Mouse (Mus musculus) hindbrain, embryonic 14.5 days (tissue): Measurements from ENCODE around the gene Gbp8. TPM values are rescaled to one million over a fixed set of nuclear protein-coding genes. Genes with fewer than 3 reads are reported as not detected.
"Not testable (repeated sequence)": the region's sequence is repeated elsewhere in the genome, so short reads cannot be mapped to it uniquely, and the experiment has no call there.

ENCODE experiments used
- ATAC-seq: fragments of 200-750 bp; cut with Nextera tagmentation; 2 replicates; pipeline ENCODE4 v1.8.0; 2017; ENCODE audit warnings: moderate number of reproducible peaks, mild to moderate bottlenecking, moderate TSS enrichment, moderate library complexity; ENCODE audit not compliant: low FRiP score
- DNase-seq: peaks from one replicate; pipeline ENCODE4 v3.0.0-alpha.2; 2015; ENCODE audit warnings: low spot score
- H3K27ac ChIP-seq: fragments of 300-500 bp; sonication (generic); 2 replicates; pipeline ENCODE4 v1.5.1; 2014; ENCODE audit warnings: mild to moderate bottlenecking, moderate library complexity
- H3K27me3 ChIP-seq: fragments of 300-500 bp; sonication (generic); 2 replicates; pipeline ENCODE4 v1.6.1; 2014; ENCODE audit warnings: mild to moderate bottlenecking, low read length, mixed read lengths; ENCODE audit not compliant: control insufficient read depth, insufficient read depth
- H3K36me3 ChIP-seq: fragments of 300-500 bp; sonication (generic); replicated peaks from 2 replicates; pipeline ENCODE4 v1.6.1; 2014; ENCODE audit not compliant: control insufficient read depth, insufficient read depth
- H3K4me1 ChIP-seq: fragments of 300-500 bp; sonication (generic); replicated peaks from 2 replicates; pipeline ENCODE4 v1.6.1; 2014; ENCODE audit warnings: antibody characterized with exemption, low read length, mixed read lengths; ENCODE audit not compliant: control insufficient read depth, insufficient read depth
- H3K4me2 ChIP-seq: fragments of 300-500 bp; sonication (generic); replicated peaks from 2 replicates; pipeline ENCODE4 v1.6.1; 2014; ENCODE audit warnings: mild to moderate bottlenecking, moderate library complexity
- H3K4me3 ChIP-seq: fragments of 300-500 bp; sonication (generic); replicated peaks from 2 replicates; pipeline ENCODE4 v1.5.1; 2014; ENCODE audit warnings: mild to moderate bottlenecking, low read length
- H3K9ac ChIP-seq: fragments of 300-500 bp; sonication (generic); 2 replicates; pipeline ENCODE4 v1.6.1; 2014
- H3K9me3 ChIP-seq: fragments of 300-500 bp; sonication (generic); 2 replicates; pipeline ENCODE4 v1.6.1; 2016; ENCODE audit warnings: low read length; ENCODE audit not compliant: control insufficient read depth
- WGBS: fragments of 180-500 bp; shearing (Covaris S2); extraction: QIAGEN DNeasy Blood & Tissue Kit; methylation state at CpG from one replicate; pipeline ENCODE4 v1.1.7; 2014; 5-methylcytosine and 5-hydroxymethylcytosine counted together
- polyA plus RNA-seq: library from polyadenylated mRNA; unstranded; fragments of >200 nt; fragmentation: Nextera tagmentation; extraction: Ambion mirVana; gene quantifications from 2 replicates; pipeline ENCODE4 v1.2.1, GENCODE M21; 2014

The Gbp8 gene
- polyA plus RNA-seq, 1 experiment from 2014 or later: 1.2 TPM

DNA sequence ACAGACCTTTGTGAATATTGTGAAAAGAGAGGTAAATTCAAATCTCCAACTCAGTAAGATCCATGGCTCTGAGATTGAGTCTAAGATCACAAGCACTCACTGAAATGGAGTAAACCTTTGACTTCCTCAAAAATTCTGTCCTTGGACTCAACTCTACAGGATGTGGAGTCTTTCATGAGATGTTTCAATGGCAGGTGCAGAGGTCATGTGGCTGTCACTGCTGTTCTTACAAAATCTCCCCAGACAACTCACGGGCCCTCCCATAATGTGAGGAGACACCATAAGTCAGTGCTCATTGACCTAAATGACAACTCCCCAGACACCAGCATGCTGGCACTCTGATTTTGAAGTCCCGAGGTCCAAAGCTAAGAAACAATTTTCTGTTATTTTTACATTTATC, 74.9 kb downstream of the Gbp8 start:
- not testable (repeated sequence) for H3K4me2 ChIP-seq, H3K27me3 ChIP-seq, DNase-seq, H3K4me3 ChIP-seq, H3K9me3 ChIP-seq, H3K4me1 ChIP-seq, H3K27ac ChIP-seq, H3K36me3 ChIP-seq, H3K9ac ChIP-seq, ATAC-seq
- 68% methylated on average over 2 of the region's 2 CpGs for WGBS

DNA sequence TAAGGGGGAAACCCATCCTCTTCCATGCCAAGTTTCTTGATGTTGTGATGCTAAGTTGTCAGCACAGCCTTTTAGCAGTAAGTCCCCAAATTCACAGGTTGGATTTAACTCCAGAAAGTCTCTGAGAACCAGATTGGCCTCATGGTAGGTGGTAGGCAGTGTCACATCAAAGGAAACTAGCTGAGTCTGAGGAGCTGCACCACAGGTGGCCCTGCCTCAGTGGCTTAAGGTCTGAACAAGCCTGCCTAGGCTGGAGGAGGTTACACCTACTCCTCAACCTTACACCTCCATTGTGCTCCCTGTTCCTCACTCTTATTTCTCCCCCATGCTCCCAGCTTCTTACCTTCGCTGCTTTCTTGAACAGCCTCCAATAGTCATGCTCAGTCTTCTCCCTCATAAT, 76.0 kb downstream of the Gbp8 start:
- H3K27me3 ChIP-seq: no peaks in the 10 kb centered on the region
- DNase-seq (no peak), ATAC-seq (no peak)
- H3K27ac ChIP-seq: no peak overlapping the region
- no peaks in the 10 kb centered on the region for H3K9me3 ChIP-seq
- no peak overlapping the region for H3K4me2 ChIP-seq
- 89% methylated on average over 1 of the region's 1 CpGs for WGBS
- no peak overlapping the region for H3K9ac ChIP-seq
- no peaks in the 10 kb centered on the region for H3K4me1 ChIP-seq
- no peaks in the 10 kb centered on the region for H3K36me3 ChIP-seq
- no peak overlapping the region for H3K4me3 ChIP-seq

- DNase-seq, H3K4me2 ChIP-seq, H3K9me3 ChIP-seq, H3K27me3 ChIP-seq, H3K9ac ChIP-seq, H3K4me3 ChIP-seq, H3K36me3 ChIP-seq, ATAC-seq, H3K4me1 ChIP-seq, H3K27ac ChIP-seq: not testable (repeated sequence)
- 89% methylated on average over 2 of the region's 2 CpGs for WGBS
Measured at GRCm38 (mm10) chr5:105062403-105062802, 76.9 kb downstream of the Gbp8 start.

GRCm38 (mm10) chr5:105060224-105060623, 79.1 kb downstream of the Gbp8 start:
- Histone ChIP-seq H3K9ac (no peak overlapping the region), H3K9me3 (no peaks in the 10 kb centered on the region), H3K36me3 (no peaks in the 10 kb centered on the region), H3K4me1 (no peaks in the 10 kb centered on the region), H3K4me3 (no peak overlapping the region), H3K27ac (no peak overlapping the region), H3K27me3 (no peaks in the 10 kb centered on the region), H3K4me2 (no peak overlapping the region)
- DNase-seq (no peak), ATAC-seq (no peak)
- 96% methylated on average over 2 of the region's 2 CpGs for WGBS

DNA sequence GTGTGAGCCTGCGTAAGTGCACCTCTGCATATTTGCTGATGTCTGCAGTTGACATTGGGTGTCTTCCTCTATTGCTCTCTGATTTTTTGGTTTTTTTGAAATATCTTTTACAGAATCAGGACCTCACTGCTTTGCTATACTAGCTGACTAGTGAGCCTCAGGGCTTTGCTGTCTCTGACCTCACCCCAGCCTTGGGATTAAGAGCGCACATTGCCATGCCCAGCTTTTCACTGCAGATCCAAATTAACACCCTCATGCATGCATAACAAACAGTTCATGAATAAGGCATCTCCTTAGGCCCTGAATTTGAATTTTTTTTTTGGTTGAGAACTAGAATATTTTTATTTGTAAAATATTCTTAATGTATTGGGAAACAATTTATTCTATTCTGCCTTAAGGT, 84.1 kb downstream of the Gbp8 start:
- DNase-seq (no peak), ATAC-seq (no peak)
- 77% methylated on average over 2 of the region's 2 CpGs for WGBS
- Histone ChIP-seq H3K27ac (no peak overlapping the region), H3K27me3 (no peaks in the 10 kb centered on the region), H3K4me1 (no peaks in the 10 kb centered on the region), H3K9me3 (no peaks in the 10 kb centered on the region), H3K9ac (no peak overlapping the region), H3K4me3 (no peak overlapping the region), H3K36me3 (no peaks in the 10 kb centered on the region), H3K4me2 (no peak overlapping the region)

DNA sequence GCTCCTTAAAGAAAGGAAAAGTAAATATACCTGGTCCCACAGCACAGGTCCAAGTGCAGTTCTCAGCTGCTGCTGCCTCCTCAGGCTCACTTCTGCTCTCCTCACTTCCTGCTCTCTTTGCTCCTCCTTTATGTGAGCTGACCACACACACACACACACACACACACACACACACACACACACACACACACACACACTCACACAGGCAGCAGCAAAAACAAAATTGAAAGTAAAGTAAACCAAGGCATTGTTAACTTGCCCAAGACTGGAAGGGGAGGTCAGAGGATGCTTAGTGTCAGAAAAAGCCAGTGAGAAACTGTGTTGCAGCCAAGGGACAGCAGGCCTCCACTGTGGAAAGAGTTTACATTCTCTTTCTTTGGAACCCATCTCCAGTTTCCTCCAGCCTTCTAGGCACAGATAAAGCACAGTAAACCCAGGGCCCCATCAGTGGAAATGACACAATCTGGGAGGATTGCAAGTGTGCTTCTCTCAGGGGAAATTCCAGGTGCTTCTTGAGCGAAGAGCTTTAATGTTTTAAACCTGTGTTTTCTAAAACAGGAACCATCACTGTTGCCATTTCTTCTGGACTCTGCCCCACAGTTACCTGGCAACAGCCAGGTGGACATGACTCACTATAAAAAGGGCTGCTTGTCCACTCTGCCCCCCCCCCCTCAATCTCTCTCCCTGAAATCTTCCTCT, 85.7 kb downstream of the Gbp8 start:
- H3K9me3 ChIP-seq, H3K4me2 ChIP-seq, H3K27me3 ChIP-seq, H3K36me3 ChIP-seq, ATAC-seq, DNase-seq, H3K4me1 ChIP-seq, H3K9ac ChIP-seq, H3K27ac ChIP-seq, H3K4me3 ChIP-seq: not testable (repeated sequence)
- WGBS: 91% methylated on average over 1 of the region's 1 CpGs

- Histone ChIP-seq H3K27ac (no peak overlapping the region), H3K9me3 (no peaks in the 10 kb centered on the region), H3K4me3 (no peak overlapping the region), H3K36me3 (no peaks in the 10 kb centered on the region), H3K9ac (no peak overlapping the region), H3K27me3 (no peaks in the 10 kb centered on the region), H3K4me1 (no peaks in the 10 kb centered on the region), H3K4me2 (no peak overlapping the region)
- no peak for DNase-seq
- no peak for ATAC-seq
- 89% methylated on average over 2 of the region's 2 CpGs for WGBS
Measured at GRCm38 (mm10) chr5:105032362-105032761, 107.0 kb downstream of the Gbp8 start.

- Histone ChIP-seq H3K27ac (no peak overlapping the region), H3K4me2 (no peak overlapping the region), H3K4me3 (no peak overlapping the region), H3K36me3 (no peaks in the 10 kb centered on the region), H3K9me3 (0 out of 2 replicates have a peak, but pooled peaks cover 3% of the 10 kb centered on the region), H3K27me3 (no peaks in the 10 kb centered on the region), H3K4me1 (no peaks in the 10 kb centered on the region), H3K9ac (no peak overlapping the region)
- ATAC-seq (no peak), DNase-seq (no peak)
- WGBS: 100% methylated on average over 1 of the region's 1 CpGs
Measured at GRCm38 (mm10) chr5:105012551-105012950, 126.8 kb downstream of the Gbp8 start.

DNA sequence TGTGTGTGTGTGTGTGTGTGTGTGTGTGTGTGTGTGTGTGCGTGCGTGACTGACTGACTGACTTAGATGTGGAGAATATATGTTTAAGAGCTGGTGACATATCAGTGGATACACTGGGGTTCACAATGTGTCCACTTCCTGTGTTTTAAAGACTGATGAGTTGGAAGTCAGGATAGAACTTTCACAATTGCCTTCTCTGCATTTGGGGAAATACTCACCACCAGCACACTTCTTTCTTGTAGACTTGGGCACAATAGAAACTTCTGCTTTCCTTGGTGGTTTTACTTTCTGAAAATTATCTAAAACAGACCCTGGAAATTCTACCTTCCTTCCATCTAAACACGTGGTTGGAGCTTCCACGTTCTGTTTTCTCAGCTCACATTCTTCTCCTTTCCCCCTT, 127.8 kb downstream of the Gbp8 start:
- Histone ChIP-seq H3K4me2 (no peak overlapping the region), H3K9ac (no peak overlapping the region), H3K4me3 (no peak overlapping the region), H3K36me3 (no peaks in the 10 kb centered on the region), H3K27ac (no peak overlapping the region), H3K9me3 (0 out of 2 replicates have a peak, but pooled peaks cover 3% of the 10 kb centered on the region), H3K4me1 (no peaks in the 10 kb centered on the region), H3K27me3 (no peaks in the 10 kb centered on the region)
- ATAC-seq: no peak
- no peak for DNase-seq
- 89% methylated on average over 4 of the region's 4 CpGs for WGBS

GRCm38 (mm10) chr5:105010376-105010775, 129.0 kb downstream of the Gbp8 start:
- ATAC-seq: no peak
- H3K9me3 ChIP-seq: 0 out of 2 replicates have a peak, but pooled peaks cover 3% of the 10 kb centered on the region
- no peaks in the 10 kb centered on the region for H3K36me3 ChIP-seq
- no peak overlapping the region for H3K27ac ChIP-seq
- H3K27me3 ChIP-seq: no peaks in the 10 kb centered on the region
- H3K4me1 ChIP-seq: no peaks in the 10 kb centered on the region
- no peak overlapping the region for H3K9ac ChIP-seq
- H3K4me2 ChIP-seq: no peak overlapping the region
- no peak overlapping the region for H3K4me3 ChIP-seq
- no peak for DNase-seq
